Mouse (Mus musculus): Measurements from ENCODE around the gene Sap25. TPM values are rescaled to one million over a fixed set of nuclear protein-coding genes. Genes with fewer than 3 reads are reported as not detected.

Sap25 gene
- total RNA-seq, 2 experiments from 2014 or later, result 2.8 to 4.9 TPM

Other genes with a start within 250 kb of the Sap25 start
- under 1 TPM; 0.30 to 0.74 TPM for gene Zan, start 164.3 kb upstream of the Sap25 start, total RNA-seq (2021)
- gene Pop7, start 138.8 kb upstream of the Sap25 start, total RNA-seq (2021), result 10 to 100 TPM; 33.7 to 37.6 TPM
- 10 to 100 TPM; 56.5 to 63.6 TPM for gene Gigyf1, start 122.8 kb upstream of the Sap25 start, total RNA-seq (2021)
- not detected for gene Epo, start 108.1 kb upstream of the Sap25 start, total RNA-seq (2021)
- 1,000 to 10,000 TPM; 1,140 to 1,206 TPM for gene Gnb2, start 107.8 kb upstream of the Sap25 start, total RNA-seq (2021)
- gene Actl6b, start 87.8 kb upstream of the Sap25 start, total RNA-seq (2021), result 100 to 1,000 TPM; 151 to 176 TPM
- gene Tfr2, start 71.5 kb upstream of the Sap25 start, total RNA-seq (2021), result 10 to 100 TPM; 28.3 to 28.8 TPM
- gene Mospd3, start 40.3 kb upstream of the Sap25 start, total RNA-seq (2021), result 10 to 100 TPM; 55.0 to 57.1 TPM
- 10 to 100 TPM; 12.6 to 15.1 TPM for gene Pcolce, start 27.6 kb upstream of the Sap25 start, total RNA-seq (2021)
- under 1 TPM in 1 of 2 experiments, not detected in 1; 0.20 TPM for gene Fbxo24, start 12.3 kb upstream of the Sap25 start, total RNA-seq (2021)
- gene Lrch4, start 12.2 kb upstream of the Sap25 start, total RNA-seq (2021), result 10 to 100 TPM; 13.7 to 13.9 TPM
- gene Gm20605, start 12.2 kb upstream of the Sap25 start, total RNA-seq (2021), result 10 to 100 TPM in 1 of 2 experiments, 1 to 10 TPM in 1; 9.9 to 10.2 TPM
- under 1 TPM in 1 of 2 experiments, not detected in 1; 0.28 TPM for gene Irs3, start 4.4 kb downstream of the Sap25 start, total RNA-seq (2021)
- 10 to 100 TPM; 23.9 to 24.7 TPM for gene Agfg2, start 43.4 kb downstream of the Sap25 start, total RNA-seq (2021)
- gene Nyap1, start 100.3 kb downstream of the Sap25 start, total RNA-seq (2021), result 100 to 1,000 TPM; 195 to 197 TPM
- gene Tsc22d4, start 104.4 kb downstream of the Sap25 start, total RNA-seq (2021), result 10 to 100 TPM; 61.6 to 71.9 TPM
- 10 to 100 TPM; 28.4 to 38.6 TPM for gene Ppp1r35, start 137.5 kb downstream of the Sap25 start, total RNA-seq (2021)
- 10 to 100 TPM; 32.9 to 35.2 TPM for gene Mepce, start 146.3 kb downstream of the Sap25 start, total RNA-seq (2021)
- 1 to 10 TPM; 5.4 to 6.1 TPM for gene Zcwpw1, start 146.5 kb downstream of the Sap25 start, total RNA-seq (2021)
- gene Pilra, start 194.9 kb downstream of the Sap25 start, total RNA-seq (2021), result 1 to 10 TPM in 1 of 2 experiments, under 1 TPM in 1; 0.91 to 1.0 TPM
- gene Pilrb1, start 216.8 kb downstream of the Sap25 start, total RNA-seq (2021), result not detected
- gene Pilrb2, start 230.5 kb downstream of the Sap25 start, total RNA-seq (2021), result not detected

Data from left cerebral cortex, postnatal 4 days (tissue).